Mouse (Mus musculus) layer of hippocampus, adult 9-10 months (tissue): ENCODE measurements around the gene Krtap19-1.

Experiments
- DNase-seq: peaks from one replicate; pipeline ENCODE4 v3.0.0; 2022; ENCODE audit warnings: low spot score

Gene Krtap19-1

DNA sequence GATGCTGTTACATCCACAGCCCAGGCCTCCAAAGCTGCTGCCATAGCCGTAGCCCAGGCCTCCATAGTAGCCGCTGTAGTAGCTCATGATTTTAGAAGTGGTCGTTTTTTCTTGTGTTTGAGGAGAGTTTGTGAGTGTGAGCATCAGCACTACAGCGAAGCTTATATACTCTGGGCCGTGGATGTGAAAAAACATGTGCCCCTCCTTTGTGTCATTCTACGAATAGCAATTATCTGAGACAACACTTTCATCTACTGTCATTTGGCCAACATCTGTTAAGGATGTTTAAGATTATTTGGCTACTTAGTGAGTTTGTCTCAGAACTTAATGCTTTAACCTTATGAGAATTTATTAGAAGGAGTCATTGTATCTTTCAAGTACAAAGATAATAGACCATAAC, at the start of gene Krtap19-1:
Gene Krtap19-1, minus strand, starts transcription at position 101 of the 400 bp plus-strand sequence.
- no peak for DNase-seq

DNA sequence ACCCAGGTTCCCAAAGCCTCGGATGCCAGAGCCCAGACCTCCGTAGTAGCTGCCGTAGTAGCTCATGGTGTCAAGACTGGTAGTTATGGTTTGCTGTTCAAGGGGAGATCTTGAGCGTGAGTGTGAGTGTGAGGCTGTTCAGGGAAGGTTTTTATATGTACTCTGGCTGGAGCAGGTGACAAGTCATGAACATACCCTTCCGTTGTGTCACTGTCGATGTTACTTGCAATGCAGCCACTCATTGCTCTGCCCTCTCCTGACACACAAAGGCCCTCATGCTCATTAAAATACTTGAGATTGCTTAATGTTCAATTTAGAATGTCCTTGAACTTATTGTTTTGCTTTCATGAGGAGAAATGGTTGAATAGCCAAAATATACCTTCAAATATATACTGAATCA, 27.1 kb upstream of the Krtap19-1 start, which contains the start of gene Krtap19-5:
Gene Krtap19-5, minus strand, starts transcription at position 101 of the 400 bp plus-strand sequence.
- DNase-seq: no peak

DNA sequence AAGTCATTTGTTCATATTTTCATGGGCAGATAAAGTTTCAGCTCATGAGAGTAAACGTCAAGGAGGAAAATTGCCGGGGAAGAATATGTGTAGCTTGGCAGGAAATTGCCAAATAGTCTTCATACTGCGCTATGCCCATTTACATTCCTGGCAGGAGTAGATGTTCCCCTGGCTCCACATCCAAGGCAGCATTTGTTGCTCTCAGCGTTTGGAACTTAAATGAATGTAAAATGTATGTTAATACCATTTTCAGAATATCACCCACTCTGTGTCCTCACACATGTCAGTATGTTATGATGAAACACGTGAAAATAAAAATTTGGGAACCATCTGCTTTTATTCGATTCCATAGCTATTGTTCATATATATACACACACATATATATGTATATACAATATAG, 17.7 kb upstream of the Krtap19-1 start:
- no peak for DNase-seq

DNA sequence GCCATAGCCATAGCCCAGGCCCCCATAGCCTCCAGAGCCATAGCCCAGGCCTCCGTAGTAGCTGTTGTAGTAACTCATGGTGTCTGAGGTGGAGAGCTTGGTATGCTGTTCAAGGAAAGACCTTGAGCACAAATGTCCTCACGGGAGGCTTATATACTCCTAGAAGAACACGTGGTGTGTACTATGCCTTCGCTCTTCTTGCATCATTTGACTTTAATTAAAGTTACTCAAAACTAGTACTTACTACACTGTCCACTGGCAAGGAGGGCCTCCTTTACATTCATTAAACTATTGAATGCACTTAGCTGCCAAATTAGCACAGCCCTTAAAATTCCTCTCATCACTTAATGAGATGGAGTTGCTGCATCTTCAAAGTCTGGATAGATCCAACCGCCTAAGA, 15.8 kb upstream of the Krtap19-1 start, which contains the start of gene Krtap19-4:
Gene Krtap19-4, minus strand, starts transcription at position 101 of the 400 bp plus-strand sequence.
- no peak for DNase-seq

DNA sequence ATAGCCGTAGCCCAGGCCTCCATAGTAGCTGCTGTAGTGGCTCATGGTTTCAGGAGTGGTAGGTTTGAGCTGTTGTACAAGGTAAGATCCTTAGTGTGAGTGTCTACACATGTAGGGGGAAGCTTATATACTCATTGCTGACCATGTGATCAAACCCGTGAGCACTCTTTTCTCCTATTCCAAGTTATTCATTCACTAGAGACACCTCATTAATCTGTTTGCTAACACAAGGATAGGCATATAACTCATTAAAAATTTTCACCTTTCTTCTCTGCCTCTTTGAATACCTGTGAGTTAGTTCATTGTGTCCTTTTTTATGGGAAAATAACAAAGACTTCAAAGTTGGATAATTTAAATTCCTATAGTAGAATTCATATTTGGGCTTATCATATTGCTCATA, 8.7 kb upstream of the Krtap19-1 start, which contains the start of gene Krtap19-3:
Gene Krtap19-3, minus strand, starts transcription at position 101 of the 400 bp plus-strand sequence.
- DNase-seq: no peak

DNA sequence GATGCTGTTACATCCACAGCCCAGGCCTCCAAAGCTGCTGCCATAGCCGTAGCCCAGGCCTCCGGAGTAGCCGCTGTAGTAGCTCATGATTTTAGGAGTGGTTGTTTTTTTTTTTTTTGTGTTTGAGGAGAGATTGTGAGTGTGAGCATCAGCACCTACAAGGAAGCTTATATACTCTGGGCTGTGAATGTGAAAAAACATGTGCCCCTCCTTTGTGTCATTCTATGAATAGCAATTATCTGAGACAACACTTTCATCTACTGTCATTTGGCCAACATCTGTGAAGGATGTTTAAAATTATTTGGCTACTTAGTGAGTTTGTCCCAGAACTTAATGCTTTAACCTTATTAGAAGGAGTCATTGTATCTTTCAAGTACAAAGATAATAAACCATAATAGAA, 5.0 kb upstream of the Krtap19-1 start, which contains the start of gene Krtap19-2:
Gene Krtap19-2, minus strand, starts transcription at position 101 of the 400 bp plus-strand sequence.
- DNase-seq: no peak

DNA sequence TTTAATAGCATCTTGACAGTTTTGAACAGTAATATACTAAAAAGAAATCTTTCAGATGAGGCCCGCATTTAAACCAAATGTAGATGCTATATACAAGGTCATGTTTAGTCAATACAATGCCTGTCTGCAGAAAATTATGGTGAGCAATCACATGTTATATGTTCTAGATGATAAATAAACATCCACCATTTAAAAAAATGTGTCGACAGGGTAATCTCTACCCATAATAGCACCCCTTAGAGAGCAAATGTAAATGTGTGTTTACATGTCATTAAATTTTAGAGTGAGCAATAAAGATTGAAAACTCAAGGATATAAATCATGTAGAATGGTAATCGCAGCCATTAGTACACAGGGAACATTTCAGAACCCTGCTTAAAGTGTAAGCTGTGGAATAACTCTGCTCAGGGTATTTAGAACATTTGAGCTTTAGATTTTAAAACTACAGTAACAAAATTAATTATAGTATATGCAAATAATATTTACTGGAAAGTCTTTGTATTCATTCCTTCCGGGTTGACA, 4.3 kb downstream of the Krtap19-1 start:
- DNase-seq: no peak

DNA sequence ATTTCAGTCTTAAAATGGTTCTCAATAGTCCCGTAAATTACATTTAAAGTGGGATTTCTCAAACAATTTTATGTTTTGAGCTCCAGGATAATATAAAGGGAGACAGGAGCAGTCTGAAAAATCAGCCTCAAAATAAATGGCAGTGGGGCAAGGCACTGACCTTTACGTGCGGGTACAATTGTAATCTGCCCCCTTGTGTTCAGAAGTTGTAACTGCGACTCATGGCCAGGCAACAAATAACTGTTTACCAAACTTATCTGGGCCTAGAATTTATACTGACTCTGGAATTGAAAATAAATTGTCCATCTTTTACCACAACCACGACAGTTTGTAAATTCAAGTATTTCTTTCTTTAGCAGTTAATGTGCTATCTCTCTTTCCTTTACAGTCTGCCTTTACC, 17.8 kb downstream of the Krtap19-1 start:
- DNase-seq: no peak

DNA sequence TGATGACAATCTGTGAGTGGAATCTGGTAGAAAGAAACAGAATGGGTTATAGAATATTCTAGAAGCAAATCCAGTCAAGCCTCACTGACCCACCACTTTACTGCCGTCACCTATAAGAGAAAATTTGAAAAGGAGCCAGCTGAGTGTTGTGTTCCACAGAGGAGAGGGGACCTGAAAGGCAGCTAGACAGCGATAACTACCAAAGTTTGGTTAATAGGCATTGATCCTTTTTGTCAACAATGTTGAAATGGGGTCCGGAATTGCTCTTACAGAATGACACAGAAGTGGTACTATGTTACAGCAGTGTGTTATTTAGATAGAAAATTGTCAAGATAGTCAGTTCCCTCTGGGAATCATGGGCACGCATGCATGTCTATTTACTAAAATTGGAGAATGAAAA, 20.7 kb downstream of the Krtap19-1 start:
- DNase-seq: no peak

DNA sequence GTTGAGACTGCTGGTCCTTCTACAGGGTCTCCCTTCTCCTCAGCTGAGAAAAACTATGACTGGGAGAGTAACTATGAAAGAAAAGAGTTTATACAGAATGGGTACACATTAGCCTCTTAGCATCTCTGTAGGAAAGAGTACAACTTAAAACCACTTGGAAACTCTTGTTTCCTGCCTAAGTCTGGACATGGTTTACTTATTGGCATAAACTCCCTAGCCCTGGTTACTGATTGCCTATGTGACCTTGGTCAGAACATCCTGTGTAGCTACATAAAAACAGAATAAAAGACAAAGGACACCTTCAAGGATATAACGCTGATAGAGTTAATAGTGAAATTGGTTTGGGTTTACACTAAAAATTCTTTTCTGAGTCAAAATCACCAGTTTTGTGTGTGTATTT, 21.8 kb downstream of the Krtap19-1 start:
- DNase-seq: no peak

DNA sequence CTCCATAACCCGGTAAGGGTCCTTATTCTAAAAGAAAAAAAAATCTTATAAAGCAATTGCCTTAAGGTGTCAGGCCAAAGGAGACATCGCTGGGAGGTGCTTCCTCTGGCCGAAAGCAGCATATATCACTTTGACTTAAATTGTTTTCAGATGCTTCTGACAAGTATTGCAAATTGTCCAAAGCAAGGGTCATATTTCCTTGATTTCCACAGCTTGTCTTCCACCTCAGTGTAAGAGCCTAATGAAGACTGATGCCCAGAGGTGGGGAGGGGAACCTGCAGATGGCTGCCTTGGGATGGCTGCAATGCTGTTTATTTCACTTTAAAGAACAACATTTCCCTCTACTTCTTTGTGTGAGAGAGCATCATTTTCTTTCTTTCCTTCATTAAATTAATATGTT, 42.2 kb downstream of the Krtap19-1 start:
- DNase-seq: no peak

DNA sequence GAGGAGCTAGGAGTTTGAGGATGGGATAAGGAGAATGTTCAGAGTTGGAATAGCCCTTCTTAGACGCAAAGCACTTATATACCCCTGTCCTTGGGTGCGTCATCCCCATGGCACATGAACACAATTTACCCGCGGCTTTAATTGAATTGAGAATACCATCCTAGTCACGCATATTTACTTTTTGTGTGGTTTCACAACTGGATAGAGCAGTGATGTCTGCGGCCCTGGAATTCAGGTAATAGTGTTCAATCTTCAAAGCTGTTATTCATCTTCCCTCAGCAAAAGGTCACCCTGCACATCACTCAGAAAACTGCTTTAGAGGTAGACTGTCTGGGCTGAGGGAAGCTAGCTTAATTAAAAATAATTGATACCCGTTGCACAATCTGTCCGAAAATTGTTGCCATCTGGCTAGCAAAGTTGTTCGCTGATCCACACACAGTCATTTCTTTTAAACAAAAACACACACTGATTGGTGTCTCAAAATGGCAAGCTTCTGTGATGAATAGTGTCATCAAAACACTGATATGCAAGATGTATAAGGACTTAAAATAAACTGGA, 43.0 kb downstream of the Krtap19-1 start, which contains the start of gene Krtap14:
Gene Krtap14, minus strand, starts transcription at position 51 of the 558 bp plus-strand sequence.
- no peak for DNase-seq

DNA sequence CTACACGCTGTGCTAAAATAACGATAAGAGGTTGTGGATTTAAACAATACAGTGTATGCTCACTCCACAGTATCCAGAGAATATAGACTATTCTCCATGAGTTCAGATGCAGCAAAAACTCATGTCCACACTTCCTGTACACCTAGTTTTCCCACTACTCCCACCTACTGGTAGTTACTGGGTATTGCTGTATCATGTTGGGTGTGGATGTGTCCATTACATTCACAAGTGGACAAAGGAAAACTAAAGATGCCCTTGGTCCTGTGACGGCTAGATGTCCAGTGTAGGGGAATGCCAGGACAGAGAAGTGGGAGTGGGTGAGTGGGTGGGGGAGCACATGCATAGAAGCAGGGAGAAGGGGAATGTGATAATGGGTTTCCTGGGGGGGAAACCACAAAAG, 45.5 kb downstream of the Krtap19-1 start:
- peak; percentile 10 for DNase-seq

DNA sequence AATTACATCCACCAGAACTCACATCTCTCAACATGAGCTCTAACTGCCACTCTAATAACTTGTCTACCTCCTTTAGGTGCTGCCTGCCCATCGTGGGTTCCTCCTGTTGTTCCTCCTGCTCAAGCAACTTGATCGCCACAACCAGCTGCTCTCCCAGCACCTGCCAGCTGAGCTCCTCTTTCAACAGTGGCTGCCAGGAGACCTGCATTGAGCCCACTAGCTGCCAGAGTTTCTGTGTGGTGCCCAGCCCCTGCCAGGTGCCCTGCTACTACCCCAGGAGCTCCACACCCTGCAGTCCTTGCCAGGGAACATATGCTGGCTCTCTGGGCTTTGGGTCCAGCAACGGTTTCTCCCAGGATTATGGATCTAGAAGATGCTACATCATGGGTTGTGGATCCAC, 49.1 kb downstream of the Krtap19-1 start, which contains the start of gene Krtap15:
Gene Krtap15, plus strand, starts transcription at position 150 of the 400 bp plus-strand sequence.
- DNase-seq: no peak
